Mouse (Mus musculus) CD8-positive naive resting alpha-beta T cell, adult 2 months (primary cell): Measurements from ENCODE around the gene Ankrd11.

Source experiments
- DNase-seq, 2 experiments: peaks; one replicate each; pipeline ENCODE4 v3.0.0; 2022; ENCODE audit warnings: low read depth in 2 of 2, low spot score in 2 of 2

Ankrd11 gene

DNA sequence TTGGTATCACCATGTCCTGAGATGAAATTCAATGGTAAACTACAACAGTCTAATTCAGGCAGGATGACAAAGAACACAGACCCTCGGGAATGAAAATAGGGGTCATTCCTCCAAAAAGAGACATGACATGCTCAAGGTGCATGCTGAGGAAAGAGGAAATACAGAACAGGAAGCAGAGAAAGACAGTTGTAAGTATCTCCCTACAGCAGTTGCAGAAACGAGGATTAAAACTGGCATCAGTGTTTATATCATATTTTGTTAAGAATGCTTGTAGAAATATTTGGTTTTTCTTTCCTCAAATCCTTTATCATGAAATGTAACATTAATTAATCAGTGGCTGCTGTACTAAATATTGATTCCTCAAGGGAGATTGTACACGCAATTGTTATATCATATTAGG, 75.4 kb downstream of the Ankrd11 start:
- no peak for DNase-seq

DNA sequence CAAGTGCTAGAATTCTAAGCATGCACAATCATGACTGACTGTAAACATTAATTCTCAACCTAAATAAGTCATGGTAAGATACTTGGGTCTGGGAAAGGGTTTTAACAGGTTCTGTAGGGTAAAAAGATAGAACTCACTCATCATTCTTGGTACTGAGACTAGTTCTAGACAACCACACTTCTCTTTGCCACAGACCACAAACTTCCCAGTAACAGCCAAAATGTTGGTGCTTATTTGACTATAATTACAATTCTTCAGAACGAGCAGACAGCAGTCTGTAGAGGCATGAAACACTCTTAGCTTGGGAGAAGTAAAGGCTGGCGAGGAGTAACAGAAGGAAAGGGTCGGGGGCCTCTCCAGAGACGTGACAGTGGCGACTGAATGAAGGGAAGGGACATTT, 80.0 kb downstream of the Ankrd11 start:
- DNase-seq: no peak

DNA sequence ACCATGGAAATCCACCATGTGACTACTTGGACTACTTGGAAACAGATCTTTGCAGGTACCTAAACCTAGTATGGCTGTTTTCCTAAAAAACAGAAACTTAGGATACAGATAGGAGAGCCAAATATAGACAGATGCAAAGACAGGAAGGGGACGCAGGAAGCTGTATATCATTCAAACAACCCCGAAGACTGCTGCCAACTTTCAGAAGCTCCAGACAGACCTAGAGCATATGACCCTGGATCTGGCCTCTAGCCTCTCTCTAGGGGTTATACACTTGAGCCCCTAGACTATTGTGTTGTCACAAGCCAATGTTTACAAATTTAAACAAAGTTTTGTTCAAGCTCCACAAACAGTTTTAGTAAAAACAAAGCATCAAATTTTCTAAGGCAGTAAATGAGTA, 80.6 kb downstream of the Ankrd11 start:
- DNase-seq: no peak

DNA sequence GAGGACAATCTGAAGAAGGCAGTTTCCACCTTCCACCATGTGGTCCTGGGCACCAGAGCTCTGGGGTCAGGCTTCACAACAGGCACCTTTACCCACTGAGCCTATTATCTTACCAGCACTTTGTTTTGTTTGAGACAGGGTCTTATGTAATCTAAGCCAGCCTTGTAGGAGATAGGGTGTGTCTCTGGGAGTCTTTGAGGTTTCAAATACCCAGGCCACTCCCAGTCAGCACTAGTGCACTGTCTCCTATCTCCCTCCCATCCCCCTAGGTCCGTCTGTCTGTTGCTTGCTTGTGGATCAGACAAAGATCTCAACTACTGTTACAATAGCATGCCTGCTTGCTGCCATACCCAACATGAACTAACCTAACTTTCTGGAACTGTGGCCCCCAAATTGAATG, 81.1 kb downstream of the Ankrd11 start:
- DNase-seq: peak in 1 of 2 experiments; percentile 33

DNA sequence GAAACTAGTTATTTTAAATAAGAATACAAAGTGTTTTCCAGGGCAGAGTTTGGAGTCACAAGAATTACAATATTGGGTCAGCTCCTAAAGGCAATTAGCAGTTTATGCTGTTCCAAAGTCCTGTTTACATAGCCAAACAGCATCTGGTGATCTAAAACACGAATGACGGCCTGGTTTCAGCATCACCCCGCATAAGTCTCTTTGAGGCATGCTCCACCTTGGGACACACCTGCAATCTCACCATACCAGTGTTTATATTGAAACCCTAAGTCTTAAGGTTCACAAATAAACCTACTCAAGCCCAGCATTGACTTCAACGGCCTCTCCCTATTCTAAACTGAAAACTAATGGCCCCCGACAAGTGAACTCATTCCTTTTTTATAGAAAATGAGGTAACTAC, 81.8 kb downstream of the Ankrd11 start:
- DNase-seq: no peak

DNA sequence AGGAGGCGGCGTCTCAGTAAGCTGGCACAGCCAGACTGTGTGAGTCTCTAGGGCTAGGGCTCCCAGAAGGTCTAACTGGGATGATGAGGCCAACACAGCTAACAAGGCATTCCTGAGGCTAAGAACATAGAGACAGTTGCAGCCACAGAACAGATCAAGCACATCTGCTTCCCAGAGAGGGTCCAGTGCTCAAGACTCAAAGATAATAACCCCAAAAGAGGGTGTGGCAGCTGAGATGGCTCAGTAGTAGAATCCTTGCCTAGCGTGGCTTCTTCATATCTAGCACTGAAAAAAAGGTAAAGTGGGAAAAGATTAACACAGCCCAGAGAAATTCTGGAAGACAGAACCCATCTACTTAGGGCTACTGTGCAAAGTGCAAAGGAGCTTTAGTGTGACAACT, 86.1 kb downstream of the Ankrd11 start:
- DNase-seq: no peak

DNA sequence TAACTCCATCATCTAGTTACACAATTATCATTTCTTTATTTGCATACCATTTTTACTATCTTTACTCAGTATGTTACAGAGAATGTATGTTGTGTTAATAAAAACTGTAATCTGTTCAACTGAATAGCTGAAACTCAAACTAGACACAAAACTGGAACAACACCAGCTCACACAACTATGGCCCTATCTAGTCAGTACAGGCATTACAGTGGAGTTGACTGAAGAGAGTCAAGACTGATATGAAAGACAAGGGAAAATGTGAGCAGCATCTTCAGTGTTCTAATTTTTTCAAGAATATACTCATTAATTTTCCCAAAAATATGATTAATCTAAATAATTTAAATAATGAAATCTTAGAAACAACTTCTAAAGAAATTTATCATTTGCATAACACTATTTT, 86.9 kb downstream of the Ankrd11 start:
- DNase-seq: no peak

DNA sequence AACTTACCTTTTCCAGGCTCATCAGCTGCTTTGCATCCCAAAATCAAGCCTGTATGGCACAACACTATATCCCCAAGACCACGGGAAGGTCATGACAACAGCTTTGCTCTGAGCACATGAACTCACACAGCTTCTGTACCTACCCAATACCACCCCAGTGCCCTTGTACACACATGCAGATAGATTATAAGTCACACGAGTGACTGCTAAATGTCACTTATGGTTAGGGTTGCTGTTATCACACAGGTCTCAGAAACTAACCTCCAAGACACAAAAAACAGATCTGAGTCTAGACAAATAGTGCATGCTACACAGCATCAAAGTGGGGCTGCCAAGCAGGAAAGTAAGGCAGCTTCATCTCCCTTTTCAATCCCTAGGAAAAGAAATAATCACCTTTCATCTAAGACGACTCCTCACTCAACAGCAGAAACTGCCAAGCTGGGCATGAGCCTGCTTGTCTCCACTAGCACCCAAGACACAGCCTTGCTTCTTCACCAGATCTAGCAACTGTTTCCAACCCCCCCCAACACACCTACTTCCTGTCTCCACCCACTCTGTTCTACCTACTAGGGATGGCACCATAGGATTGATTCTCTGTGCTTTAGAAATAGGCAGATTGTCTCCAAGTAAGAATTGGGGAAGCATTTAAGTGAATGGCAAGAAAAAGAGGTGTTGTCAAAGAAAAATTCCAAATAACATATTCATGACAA, 87.8 kb downstream of the Ankrd11 start:
- DNase-seq: no peak

DNA sequence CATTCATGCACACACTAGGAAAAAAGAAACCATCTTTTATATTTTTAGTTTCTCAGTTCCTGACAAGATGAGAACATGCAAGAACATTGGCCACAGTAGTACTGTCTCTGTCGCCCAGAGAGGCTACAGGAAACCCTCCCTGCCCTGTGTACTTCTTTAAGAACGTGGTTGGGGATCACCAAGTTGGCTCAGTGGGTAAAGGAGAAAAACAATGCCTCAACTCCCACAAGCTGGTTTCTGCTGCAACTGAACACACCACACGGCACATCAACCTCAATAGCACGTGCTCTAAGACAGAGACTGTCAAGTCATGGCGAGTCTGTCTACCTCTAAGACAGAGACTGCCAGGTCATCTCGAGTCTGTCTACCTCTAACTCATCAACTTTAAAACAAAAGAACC, 89.0 kb downstream of the Ankrd11 start:
- peak; percentile 42 to 54 for DNase-seq

DNA sequence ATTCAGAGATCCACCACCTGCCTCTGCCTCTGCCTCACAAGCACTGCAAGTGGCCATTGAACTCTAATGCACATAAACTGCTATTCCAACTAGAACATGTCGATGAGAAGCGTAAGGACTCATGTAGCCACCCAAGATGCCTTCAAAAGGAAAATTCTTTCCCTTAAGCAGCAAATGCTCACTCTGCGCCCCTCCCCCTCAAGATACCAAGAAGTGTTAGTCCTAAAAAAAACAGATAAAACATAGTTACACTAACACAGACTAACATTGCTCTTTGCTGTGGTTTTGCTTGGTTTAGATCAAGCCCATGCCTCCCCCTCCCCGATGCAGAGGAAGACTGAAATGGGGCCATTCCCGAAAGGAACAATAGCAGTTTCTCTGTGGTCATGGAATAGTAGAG, 90.6 kb downstream of the Ankrd11 start:
- no peak for DNase-seq

DNA sequence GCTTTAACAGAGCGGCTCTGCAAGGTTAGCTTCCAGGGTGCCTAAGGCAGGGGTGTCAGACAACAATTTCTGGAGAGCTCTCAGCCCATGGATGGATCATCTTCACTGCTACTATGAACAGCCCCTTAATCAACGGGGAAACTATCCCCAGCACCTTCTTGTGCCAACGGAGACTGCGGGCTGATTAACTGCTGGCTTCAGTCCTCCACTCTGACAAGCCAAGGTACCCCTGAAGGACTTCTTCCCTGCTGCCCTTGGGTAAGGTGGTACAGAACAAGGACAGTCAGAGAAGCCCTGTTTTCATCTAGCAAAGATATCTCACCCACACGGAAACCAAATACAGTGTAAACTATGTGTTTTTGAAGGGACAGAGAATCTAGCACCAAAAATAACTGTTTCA, 92.4 kb downstream of the Ankrd11 start:
- DNase-seq: no peak

DNA sequence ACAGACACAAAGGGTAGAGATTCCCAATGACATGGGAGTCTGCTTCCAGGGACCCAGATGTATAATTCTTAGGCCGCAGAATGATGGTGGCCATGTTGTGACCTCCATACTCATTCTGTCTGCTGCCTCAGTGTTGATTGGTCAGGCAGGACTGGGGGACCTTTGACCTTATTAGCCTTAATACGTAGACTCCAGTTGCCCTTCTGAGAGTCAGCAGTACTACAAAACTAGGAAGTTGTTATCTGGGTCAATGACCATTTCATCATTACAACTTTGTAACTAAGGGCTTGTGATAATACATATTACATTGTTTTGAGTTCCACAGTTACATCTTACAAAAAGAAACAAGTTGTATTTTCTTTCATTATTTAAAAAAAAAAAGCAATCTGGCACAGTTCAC, 96.3 kb downstream of the Ankrd11 start:
- no peak for DNase-seq

DNA sequence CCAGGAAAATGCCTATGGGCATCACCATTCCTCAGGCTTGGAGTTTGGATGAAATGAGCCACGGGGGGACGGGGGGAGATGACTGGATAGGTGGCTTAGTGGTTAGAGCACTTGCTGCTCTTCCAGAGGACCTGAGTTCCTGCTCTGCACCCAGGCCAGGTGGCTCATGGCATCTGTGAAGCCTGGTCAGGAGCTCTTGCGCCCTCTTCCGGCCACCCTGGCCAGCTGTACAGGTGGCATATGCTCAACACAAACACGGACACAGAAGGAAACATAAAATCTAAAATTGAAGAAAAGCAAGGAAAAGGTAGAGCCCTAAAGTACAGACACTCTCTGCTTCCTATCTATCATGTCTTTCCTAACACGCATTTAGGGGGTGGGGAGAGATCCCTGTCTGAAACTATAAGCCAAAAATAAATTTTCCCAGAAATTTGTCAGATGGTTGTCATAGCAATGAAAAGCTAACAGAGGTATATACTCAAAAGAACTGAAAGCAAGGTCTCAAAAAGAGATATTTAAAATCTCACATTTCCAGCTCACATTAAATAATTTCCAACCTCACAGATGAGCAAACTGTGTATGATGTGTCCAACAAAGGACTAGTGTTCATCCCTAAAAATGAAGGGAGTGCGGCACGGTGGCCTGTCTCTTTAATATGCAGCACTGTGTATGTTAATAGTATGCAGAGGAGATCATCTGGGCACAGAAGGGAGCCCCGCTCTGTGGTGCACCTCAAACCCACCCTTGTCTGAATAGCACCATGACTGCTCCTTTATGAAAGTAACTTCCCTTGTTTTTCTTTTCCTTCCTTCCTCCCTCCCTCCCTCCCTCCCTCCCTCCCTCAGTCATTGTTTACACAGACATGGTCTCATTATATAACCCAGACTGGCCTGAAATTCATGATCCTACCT, 99.0 kb downstream of the Ankrd11 start:
- no peak for DNase-seq

DNA sequence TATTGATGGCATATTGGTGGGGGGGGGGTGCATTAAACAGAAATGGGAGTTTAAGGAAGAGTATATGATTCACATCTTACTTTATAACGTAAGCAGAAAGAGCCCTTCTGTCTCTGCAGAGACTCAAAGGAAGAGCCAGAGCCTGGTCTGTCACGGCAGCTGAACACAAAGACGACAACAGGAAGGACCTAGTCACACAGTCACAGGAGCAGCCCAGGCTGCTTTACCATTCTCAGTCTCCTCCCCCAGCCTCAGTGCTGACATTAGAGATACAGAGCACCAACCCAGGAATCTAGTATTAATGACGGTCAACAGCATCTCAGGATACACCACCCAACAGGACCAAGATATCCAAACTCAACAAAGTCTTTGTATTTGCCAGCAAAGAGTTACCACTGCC, 103.5 kb downstream of the Ankrd11 start:
- peak; percentile 53 to 66 for DNase-seq

DNA sequence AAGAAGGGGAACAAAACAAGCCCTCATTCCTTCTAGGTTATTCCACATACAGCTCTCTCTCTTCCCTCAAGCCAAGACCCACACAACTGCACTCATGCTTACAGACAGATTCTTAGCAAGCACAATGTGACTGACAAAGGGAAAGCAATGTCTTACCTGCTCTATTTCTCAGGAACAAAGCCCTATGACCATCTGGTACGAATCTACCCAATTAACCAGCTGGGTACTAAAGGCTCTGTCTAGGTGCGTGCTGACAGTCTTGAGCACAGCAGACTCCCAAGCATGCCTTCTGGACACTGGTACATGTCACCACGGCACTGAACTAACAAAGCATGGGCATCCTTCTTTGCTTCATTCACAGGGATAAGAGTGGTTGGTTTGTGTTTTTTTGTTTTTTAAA, 103.9 kb downstream of the Ankrd11 start:
- DNase-seq: no peak

DNA sequence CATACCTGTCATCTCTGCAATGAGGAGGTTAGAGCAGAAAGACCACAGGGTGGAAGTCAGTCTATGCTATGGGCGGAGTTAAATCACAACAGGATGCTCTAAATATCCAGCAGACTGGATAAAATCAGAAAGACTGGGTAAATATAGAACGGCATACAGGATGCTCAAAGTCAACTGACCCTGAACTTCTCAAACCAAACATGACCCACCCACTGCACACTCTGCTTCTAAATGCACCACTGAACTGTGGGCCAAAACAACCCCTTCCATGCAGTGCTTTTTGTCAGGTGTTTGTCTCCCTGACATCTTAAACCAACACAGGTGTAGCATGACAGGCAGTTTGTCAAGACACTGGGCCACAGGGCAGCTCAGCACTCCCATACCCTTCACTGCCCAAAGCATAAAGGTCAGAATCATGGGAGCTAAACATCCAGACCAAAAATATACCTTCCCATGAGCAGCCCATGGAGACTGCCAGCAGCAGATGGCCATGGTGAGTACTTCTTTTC, 104.5 kb downstream of the Ankrd11 start:
- peak in 1 of 2 experiments; percentile 42 for DNase-seq

DNA sequence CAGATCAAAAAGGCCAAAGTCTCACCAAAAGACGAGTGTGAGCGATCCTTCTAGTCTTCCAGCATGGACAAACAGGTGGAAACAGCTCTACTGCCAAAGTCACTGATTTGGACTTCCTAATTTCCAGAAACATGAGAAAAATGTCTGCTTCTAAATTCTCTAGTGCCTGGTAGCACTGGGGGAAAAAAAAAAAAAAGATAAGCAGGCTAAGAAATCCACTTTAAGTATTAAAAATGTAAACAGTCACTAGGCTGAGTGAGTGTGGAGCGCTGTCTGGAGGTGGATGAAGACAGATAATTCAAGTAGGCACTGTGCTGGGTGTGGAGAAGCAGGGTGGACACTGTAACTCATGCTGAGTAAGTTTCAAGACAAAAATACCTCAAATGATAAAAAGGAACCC, 106.2 kb downstream of the Ankrd11 start:
- no peak for DNase-seq

DNA sequence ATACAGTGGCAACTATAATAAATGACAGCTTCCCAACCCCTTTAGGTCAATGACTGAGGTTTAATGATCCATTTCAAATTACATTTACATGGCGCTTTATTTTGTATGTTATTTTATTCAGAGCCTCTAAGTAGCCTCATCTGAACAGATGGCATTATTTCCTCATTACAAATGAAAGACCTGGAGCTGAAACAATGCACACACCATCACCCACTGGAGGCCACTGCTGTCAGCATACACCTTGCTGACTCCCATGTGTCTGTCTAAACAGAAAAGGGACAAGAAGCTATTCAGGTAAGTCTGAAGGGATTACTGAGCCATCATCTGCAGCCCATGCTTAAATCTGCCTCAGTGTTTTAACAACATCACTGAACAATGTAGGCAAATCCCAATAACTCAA, 107.0 kb downstream of the Ankrd11 start:
- no peak for DNase-seq

DNA sequence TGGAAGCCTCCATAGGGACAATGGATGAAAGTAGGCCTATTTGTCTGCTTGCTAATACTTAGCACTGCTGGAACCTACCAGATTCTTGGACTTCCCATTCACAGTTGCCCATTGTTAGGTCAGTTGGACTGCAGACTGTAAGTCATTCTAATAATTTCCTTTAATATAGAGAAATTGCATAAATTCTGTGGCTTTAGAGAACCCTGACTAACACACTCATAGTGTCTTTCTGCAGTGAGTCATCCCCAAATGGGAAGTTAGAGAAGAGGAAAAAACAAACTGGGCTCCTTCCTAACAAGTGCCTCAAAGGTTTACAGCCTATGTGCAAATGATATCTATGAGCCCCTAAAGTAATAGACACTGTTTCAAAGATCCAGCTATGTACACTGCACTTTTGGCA, 108.1 kb downstream of the Ankrd11 start:
- DNase-seq: no peak

DNA sequence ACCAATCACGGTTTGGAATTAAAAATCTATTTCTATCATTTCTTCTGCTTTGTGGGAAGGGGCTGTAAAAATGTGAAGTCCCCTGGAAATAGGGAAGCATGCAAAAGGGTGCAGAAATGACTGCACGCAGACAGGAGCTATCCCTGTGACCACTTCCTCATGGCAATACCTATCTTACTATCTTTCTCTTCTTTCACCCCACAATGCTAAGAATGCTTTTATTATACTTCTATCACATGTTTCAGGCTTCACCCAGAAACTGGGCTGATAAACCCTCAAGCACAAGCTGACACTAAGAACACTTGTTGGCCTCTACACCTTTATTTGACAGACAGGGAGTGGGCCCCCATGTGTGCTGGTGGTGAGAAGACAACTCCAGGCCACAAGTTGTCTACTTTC, 109.5 kb downstream of the Ankrd11 start:
- DNase-seq: no peak

DNA sequence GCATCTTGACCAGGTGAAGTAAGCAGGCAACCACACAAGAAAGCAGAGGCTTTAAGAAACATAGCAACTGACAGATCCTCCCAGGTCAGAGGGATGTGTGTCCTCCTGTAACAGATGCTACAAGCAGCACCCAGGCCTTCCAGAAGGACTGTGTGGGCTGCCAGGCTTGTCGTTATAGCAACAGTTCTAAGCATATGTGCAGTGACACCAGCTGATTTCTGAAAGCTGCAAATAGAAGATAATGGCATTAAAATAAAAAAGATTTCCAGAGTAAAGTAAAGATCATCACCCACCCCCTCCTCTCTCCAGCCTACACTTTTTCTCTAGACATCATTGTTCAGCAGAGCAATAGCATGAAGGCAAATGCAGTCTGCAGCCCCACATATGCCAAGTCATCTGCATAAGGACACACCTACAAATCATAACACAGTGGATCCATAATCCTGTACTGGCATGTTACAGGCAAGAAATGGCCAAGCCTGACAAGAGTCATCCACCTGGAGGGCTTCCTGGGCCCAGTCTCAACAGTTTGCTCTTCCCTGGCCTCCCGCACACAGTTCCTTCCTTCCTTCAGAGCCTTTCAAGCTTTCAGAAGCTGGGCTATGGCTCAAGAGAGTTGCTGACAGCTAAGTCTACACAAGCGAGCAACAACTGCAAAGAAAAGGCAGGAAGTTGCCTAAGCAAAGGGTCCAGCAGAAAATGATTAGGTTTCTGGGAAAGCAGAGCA, 110.1 kb downstream of the Ankrd11 start:
- DNase-seq: no peak
